Mouse (Mus musculus): ENCODE data around the gene Lmna.

- TF ChIP-seq CHD2 (IDR thresholded peaks at IDR 0.05; ENCODE audit: low read depth, low read length) (no peak), HCFC1 (IDR thresholded peaks at IDR 0.05; ENCODE audit: borderline replicate concordance, insufficient read depth, low read length) (no peak), MAFK (IDR thresholded peaks at IDR 0.05; ENCODE audit: insufficient read depth, low read depth, low read length) (no peak), ZC3H11A (IDR thresholded peaks at IDR 0.05; ENCODE audit: borderline replicate concordance, low read depth, low read length) (no peak)
Observed at GRCm38 (mm10) chr3:88518411-88518810, 8.7 kb upstream of the Lmna start.
